Mouse (Mus musculus) midbrain, postnatal 0 days (tissue): ENCODE data around the gene Gli2. TPM values are rescaled to one million over a fixed set of nuclear protein-coding genes. Genes with fewer than 3 reads are reported as not detected.

Experiments
- ATAC-seq: fragments of 200-750 bp; cut with Nextera tagmentation; 2 replicates; pipeline ENCODE4 v1.8.0; 2017; ENCODE audit warnings: moderate number of reproducible peaks, mild to moderate bottlenecking, moderate TSS enrichment, moderate library complexity; ENCODE audit not compliant: low FRiP score
- DNase-seq: peaks from one replicate; pipeline ENCODE4 v3.0.0-alpha.2; 2015; ENCODE audit warnings: low spot score
- H3K27ac ChIP-seq: fragments of 300-500 bp; sonication (generic); 2 replicates; pipeline ENCODE4 v1.5.1; 2014; ENCODE audit warnings: low read depth, mild to moderate bottlenecking, low read length, mixed read lengths
- H3K27me3 ChIP-seq: fragments of 300-500 bp; sonication (generic); 2 replicates; pipeline ENCODE4 v1.6.1; 2014; ENCODE audit warnings: low read length, control low read depth, mixed read lengths; ENCODE audit not compliant: insufficient read depth
- H3K36me3 ChIP-seq: fragments of 300-500 bp; sonication (generic); 2 replicates; pipeline ENCODE4 v1.6.1; 2014; ENCODE audit warnings: low read length, control low read depth, mixed read lengths; ENCODE audit not compliant: insufficient read depth
- H3K4me1 ChIP-seq: fragments of 300-500 bp; sonication (generic); 2 replicates; pipeline ENCODE4 v1.6.1; 2014; ENCODE audit warnings: mild to moderate bottlenecking, control low read depth, antibody characterized with exemption, low read length, mixed read lengths; ENCODE audit not compliant: insufficient read depth
- H3K4me2 ChIP-seq: fragments of 300-500 bp; sonication (generic); 2 replicates; pipeline ENCODE4 v1.6.1; 2014; ENCODE audit warnings: low read depth, mild to moderate bottlenecking, low read length, mixed read lengths; ENCODE audit not compliant: poor library complexity, severe bottlenecking
- H3K4me3 ChIP-seq: fragments of 300-500 bp; sonication (generic); 2 replicates; pipeline ENCODE4 v1.5.1; 2014; ENCODE audit warnings: low read depth, mild to moderate bottlenecking, low read length, moderate library complexity
- H3K9ac ChIP-seq: fragments of 300-500 bp; sonication (generic); replicated peaks from 2 replicates; pipeline ENCODE4 v1.6.1; 2014; ENCODE audit warnings: mild to moderate bottlenecking, low read length, moderate library complexity, mixed read lengths; ENCODE audit not compliant: poor library complexity, severe bottlenecking
- H3K9me3 ChIP-seq: fragments of 300-500 bp; sonication (generic); 2 replicates; pipeline ENCODE4 v1.6.1; 2016; ENCODE audit warnings: low read length, control low read depth
- CTCF ChIP-seq: IDR thresholded peaks from 2 replicates; pipeline ENCODE4 v1.5.1; 2016; ENCODE audit warnings: antibody characterized with exemption, mild to moderate bottlenecking
- WGBS: fragments of 180-500 bp; shearing (Covaris S2); extraction: QIAGEN DNeasy Blood & Tissue Kit; methylation state at CpG from one replicate; pipeline ENCODE4 v1.1.7; 2014; 5-methylcytosine and 5-hydroxymethylcytosine counted together
- polyA plus RNA-seq: library from polyadenylated mRNA; unstranded; fragments of >200 nt; fragmentation: Nextera tagmentation; extraction: Ambion mirVana; gene quantifications from 2 replicates; pipeline ENCODE4 v1.2.1, GENCODE M21; 2015
- total RNA-seq: library from RNA; depleted of rRNA; stranded (reverse); fragments of >200 nt; gene quantifications from 2 replicates; pipeline ENCODE4 v1.2.3, GENCODE M21; 2014

The Gli2 gene
- total and polyA plus RNA-seq, 2 experiments from 2014 or later: 0.84 to 4.7 TPM

GRCm38 (mm10) chr1:118981943-118982804 is 71.2 kb downstream of the Gli2 start:
- Histone ChIP-seq H3K27ac (peak overlapping the region; percentile 34; the same call in 1 of the 2 replicates), H3K9me3 (no peaks in the 10 kb centered on the region), H3K9ac (no peak overlapping the region), H3K4me3 (no peak overlapping the region), H3K4me2 (no peak overlapping the region), H3K27me3 (no peaks in the 10 kb centered on the region), H3K36me3 (no peaks in the 10 kb centered on the region), H3K4me1 (0 out of 2 replicates have a peak, but pooled peaks cover 2% of the 10 kb centered on the region)
- peak; percentile 78 for ATAC-seq
- DNase-seq: peak; percentile 93
- 20% methylated on average over 16 of the region's 16 CpGs for WGBS
- no peak for TF ChIP-seq CTCF

GRCm38 (mm10) chr1:118980636-118981035 is 72.8 kb downstream of the Gli2 start:
- ATAC-seq (no peak), DNase-seq (peak; percentile 69)
- 0 out of 2 replicates have a peak, but pooled peaks cover 2% of the 10 kb centered on the region for H3K4me1 ChIP-seq
- H3K27me3 ChIP-seq: no peaks in the 10 kb centered on the region
- WGBS: 47% methylated on average over 7 of the region's 7 CpGs
- no peaks in the 10 kb centered on the region for H3K36me3 ChIP-seq
- no peak for TF ChIP-seq CTCF
- H3K4me3 ChIP-seq: no peak overlapping the region
- H3K9me3 ChIP-seq: no peaks in the 10 kb centered on the region
- no peak overlapping the region for H3K4me2 ChIP-seq
- no peak overlapping the region for H3K9ac ChIP-seq
- no peak overlapping the region for H3K27ac ChIP-seq

- 56% methylated on average over 9 of the region's 9 CpGs for WGBS
- peak; percentile 77 for DNase-seq
Observed at GRCm38 (mm10) chr1:118976596-118976995, 76.8 kb downstream of the Gli2 start.

GRCm38 (mm10) chr1:118975376-118975775 is 78.0 kb downstream of the Gli2 start:
- Histone ChIP-seq H3K9ac (no peak overlapping the region), H3K27me3 (no peaks in the 10 kb centered on the region), H3K4me3 (no peak overlapping the region), H3K4me2 (no peak overlapping the region), H3K27ac (no peak overlapping the region), H3K9me3 (no peaks in the 10 kb centered on the region), H3K4me1 (0 out of 2 replicates have a peak, but pooled peaks cover 2% of the 10 kb centered on the region), H3K36me3 (no peaks in the 10 kb centered on the region)
- no peak for TF ChIP-seq CTCF
- 98% methylated on average over 3 of the region's 3 CpGs for WGBS
- ATAC-seq (no peak), DNase-seq (no peak)

More at GRCm38 (mm10) chr1:118976596-118976995, 76.8 kb downstream of the Gli2 start:
- Histone ChIP-seq H3K4me2 (no peak overlapping the region), H3K27ac (no peak overlapping the region), H3K9ac (no peak overlapping the region), H3K9me3 (no peaks in the 10 kb centered on the region), H3K36me3 (no peaks in the 10 kb centered on the region), H3K4me1 (0 out of 2 replicates have a peak, but pooled peaks cover 2% of the 10 kb centered on the region), H3K27me3 (no peaks in the 10 kb centered on the region), H3K4me3 (no peak overlapping the region)
- ATAC-seq: 0 out of 2 replicates have a peak, but pooled peaks have one; percentile 22
- TF ChIP-seq CTCF: no peak

GRCm38 (mm10) chr1:118970068-118970467 is 83.4 kb downstream of the Gli2 start:
- WGBS: 98% methylated on average over 3 of the region's 3 CpGs
- ATAC-seq: no peak
- TF ChIP-seq CTCF: peak; percentile 14; the same call in 1 of the 2 replicates

GRCm38 (mm10) chr1:118969409-118969808 is 84.0 kb downstream of the Gli2 start:
- ATAC-seq (peak; percentile 51), DNase-seq (peak; percentile 54)

More at GRCm38 (mm10) chr1:118970068-118970467, 83.4 kb downstream of the Gli2 start:
- Histone ChIP-seq H3K4me3 (no peak overlapping the region), H3K4me2 (no peak overlapping the region), H3K4me1 (0 out of 2 replicates have a peak, but pooled peaks cover 2% of the 10 kb centered on the region), H3K27me3 (no peaks in the 10 kb centered on the region), H3K27ac (no peak overlapping the region), H3K9ac (no peak overlapping the region), H3K9me3 (no peaks in the 10 kb centered on the region), H3K36me3 (no peaks in the 10 kb centered on the region)
- DNase-seq: no peak

More at GRCm38 (mm10) chr1:118969409-118969808, 84.0 kb downstream of the Gli2 start:
- no peak for TF ChIP-seq CTCF
- H3K27ac ChIP-seq: no peak overlapping the region
- H3K36me3 ChIP-seq: no peaks in the 10 kb centered on the region
- H3K4me3 ChIP-seq: no peak overlapping the region
- no peak overlapping the region for H3K9ac ChIP-seq
- 0 out of 2 replicates have a peak, but pooled peaks cover 2% of the 10 kb centered on the region for H3K4me1 ChIP-seq
- H3K4me2 ChIP-seq: no peak overlapping the region
- WGBS: 67% methylated on average over 11 of the region's 11 CpGs
- H3K9me3 ChIP-seq: no peaks in the 10 kb centered on the region
- H3K27me3 ChIP-seq: no peaks in the 10 kb centered on the region
